Mouse (Mus musculus) limb, embryonic 10.5 days (tissue): ENCODE data around the gene Capn3. TPM values are rescaled to one million over a fixed set of nuclear protein-coding genes. Genes with fewer than 3 reads are reported as not detected.

Experiments
- DNase-seq: peaks from one replicate; pipeline ENCODE4 v3.0.0-alpha.2; 2017; ENCODE audit warnings: low spot score
- H3K27ac ChIP-seq: fragments of 300-500 bp; sonication (generic); 2 replicates; pipeline ENCODE4 v1.5.1; 2016; ENCODE audit warnings: mild to moderate bottlenecking
- H3K27me3 ChIP-seq: fragments of 300-500 bp; sonication (generic); 2 replicates; pipeline ENCODE4 v1.6.1; 2016; ENCODE audit warnings: low read depth, mild to moderate bottlenecking; ENCODE audit not compliant: poor library complexity, severe bottlenecking
- H3K36me3 ChIP-seq: fragments of 300-500 bp; sonication (generic); 2 replicates; pipeline ENCODE4 v1.6.1; 2016; ENCODE audit warnings: mild to moderate bottlenecking, moderate library complexity
- H3K4me1 ChIP-seq: fragments of 300-500 bp; sonication (generic); 2 replicates; pipeline ENCODE4 v1.6.1; 2016
- H3K4me3 ChIP-seq: fragments of 300-500 bp; sonication (generic); 2 replicates; pipeline ENCODE4 v1.5.1; 2016; ENCODE audit warnings: mild to moderate bottlenecking, moderate library complexity
- H3K9me3 ChIP-seq: fragments of 300-500 bp; sonication (generic); replicated peaks from 2 replicates; pipeline ENCODE4 v1.6.1; 2016; ENCODE audit warnings: mild to moderate bottlenecking
- whole genome bisulfite sequencing: fragments of 180-500 bp; shearing (Covaris S2); methylation state at CpG from one replicate; pipeline ENCODE4 v1.1.7; 2016; 5-methylcytosine and 5-hydroxymethylcytosine counted together
- polyA plus RNA-seq: library from polyadenylated mRNA; unstranded; fragments of >200 nt; fragmentation: Nextera tagmentation; extraction: Ambion mirVana; gene quantifications from 2 replicates; pipeline ENCODE4 v1.2.1, GENCODE M21; 2016

The Capn3 gene
- polyA plus RNA-seq: 0.30 and 0.58 TPM in 2 replicates

DNA sequence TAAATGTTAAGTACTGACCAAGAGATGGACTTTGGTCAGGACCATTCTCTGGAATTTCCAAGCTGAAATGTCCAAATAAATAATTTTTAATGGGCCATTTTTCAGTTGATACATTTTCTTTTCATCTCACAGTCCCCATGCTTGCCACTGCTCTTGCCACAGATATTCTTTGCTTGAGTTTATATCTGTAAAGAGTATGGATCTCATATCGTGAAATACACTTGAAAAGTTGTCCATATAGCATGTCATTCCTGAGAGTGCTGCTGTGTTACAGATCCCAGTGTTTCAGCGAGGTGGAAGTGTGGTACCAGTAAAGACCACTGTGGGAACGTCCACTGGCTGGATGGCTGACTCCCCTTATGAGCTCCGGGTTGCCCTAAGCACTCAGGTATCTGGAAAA is at the start of gene Capn3:
Gene Capn3 (plus strand): TSS at position 301 of the 400 bp plus-strand sequence.
- no peaks in the 10 kb centered on the region for H3K27me3 ChIP-seq
- WGBS: 79% methylated on average over 4 of the region's 4 CpGs
- H3K4me1 ChIP-seq: no peaks in the 10 kb centered on the region

GRCm38 (mm10) chr2:120411096-120411628 is 44.7 kb upstream of the Capn3 start:
- H3K36me3 ChIP-seq: 0 out of 2 replicates have a peak, but pooled peaks cover 5% of the 10 kb centered on the region
- no peak for DNase-seq
- 94% methylated on average over 3 of the region's 3 CpGs for WGBS
- H3K4me1 ChIP-seq: no peaks in the 10 kb centered on the region
- H3K27ac ChIP-seq: no peak overlapping the region
- no peak overlapping the region for H3K4me3 ChIP-seq
- H3K9me3 ChIP-seq: no peaks in the 10 kb centered on the region
- no peaks in the 10 kb centered on the region for H3K27me3 ChIP-seq

More for the DNA sequence above, at the start of gene Capn3:
- no peaks in the 10 kb centered on the region for H3K36me3 ChIP-seq
- no peak within 1 kb of the TSS for H3K4me3 ChIP-seq
- H3K27ac ChIP-seq: no peak within 1 kb of the TSS
- DNase-seq: no peak
- H3K9me3 ChIP-seq: no peaks in the 10 kb centered on the region

DNA sequence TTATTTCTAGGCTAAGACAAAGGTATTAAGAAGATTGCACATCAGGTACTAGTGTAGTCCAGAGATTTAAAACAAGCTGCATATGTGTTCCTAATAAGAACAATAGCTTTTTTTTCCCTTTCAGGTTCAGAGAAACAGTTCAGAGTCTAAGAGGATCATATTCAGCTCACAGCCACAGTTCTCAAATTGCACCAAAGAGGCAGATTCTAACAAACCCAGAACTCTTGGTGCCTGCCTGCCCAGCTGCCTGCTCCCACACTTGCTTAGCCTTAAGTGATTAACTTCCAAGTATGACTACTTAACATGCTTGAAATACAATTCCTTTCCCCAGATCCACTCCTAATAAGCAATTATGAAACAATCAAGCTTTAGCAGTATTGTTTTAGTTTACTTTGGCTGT is 41.7 kb upstream of the Capn3 start:
- H3K36me3 ChIP-seq: 0 out of 2 replicates have a peak, but pooled peaks cover 2% of the 10 kb centered on the region
- H3K4me1 ChIP-seq: no peaks in the 10 kb centered on the region
- no peak overlapping the region for H3K4me3 ChIP-seq
- DNase-seq: no peak
- no peak overlapping the region for H3K27ac ChIP-seq
- H3K27me3 ChIP-seq: no peaks in the 10 kb centered on the region
- no peaks in the 10 kb centered on the region for H3K9me3 ChIP-seq

GRCm38 (mm10) chr2:120414738-120415414 is 40.9 kb upstream of the Capn3 start:
- Histone ChIP-seq H3K27me3 (no peaks in the 10 kb centered on the region), H3K9me3 (no peaks in the 10 kb centered on the region), H3K27ac (no peak overlapping the region), H3K4me1 (no peaks in the 10 kb centered on the region), H3K36me3 (0 out of 2 replicates have a peak, but pooled peaks cover 2% of the 10 kb centered on the region), H3K4me3 (no peak overlapping the region)
- 78% methylated on average over 1 of the region's 1 CpGs for WGBS
- no peak for DNase-seq

DNA sequence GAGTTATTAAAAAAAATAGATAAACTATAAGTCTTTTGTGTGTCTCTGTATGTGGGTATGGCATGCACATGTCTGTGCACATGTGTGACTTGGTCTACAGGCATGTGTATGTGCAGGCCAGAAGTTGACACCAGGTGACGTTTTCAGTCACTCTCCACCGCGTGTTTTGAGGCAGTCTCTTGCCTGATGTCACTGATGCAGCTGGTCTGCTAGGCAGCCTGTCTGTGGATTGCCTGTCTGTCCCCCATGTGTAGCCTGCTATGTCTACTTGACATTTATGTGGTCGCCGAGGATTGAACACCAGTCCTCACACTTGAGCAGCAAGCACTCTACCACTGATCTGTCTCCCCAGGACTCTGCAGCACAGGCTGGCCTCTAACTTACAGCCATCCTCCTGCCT is 31.4 kb upstream of the Capn3 start:
- H3K27ac ChIP-seq: no peak overlapping the region
- no peaks in the 10 kb centered on the region for H3K9me3 ChIP-seq

DNA sequence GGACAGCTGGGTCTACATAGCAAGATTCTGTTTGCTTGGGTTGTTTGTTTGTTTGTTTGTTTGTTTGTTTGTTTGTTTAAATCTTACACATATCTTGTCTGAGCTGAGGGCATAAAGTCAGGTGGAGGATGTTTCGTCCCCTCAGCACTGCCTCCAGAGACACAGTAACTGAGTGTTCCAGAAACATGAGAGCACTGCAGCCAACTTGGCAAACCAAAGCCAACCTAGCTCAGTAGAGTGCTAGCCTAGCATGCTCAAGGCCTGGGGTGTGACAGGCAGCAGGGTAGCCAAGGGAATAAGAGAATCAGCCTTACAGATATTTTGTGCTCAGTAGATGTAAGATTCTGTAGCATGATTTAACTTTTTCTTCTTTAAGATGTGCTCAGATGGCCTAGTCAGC is 11.3 kb upstream of the Capn3 start:
- Histone ChIP-seq H3K9me3 (no peaks in the 10 kb centered on the region), H3K27me3 (no peaks in the 10 kb centered on the region), H3K36me3 (no peaks in the 10 kb centered on the region), H3K4me1 (peaks cover 5% of the 10 kb centered on the region; the same call in 1 of the 2 replicates), H3K27ac (no peak overlapping the region), H3K4me3 (no peak overlapping the region)
- WGBS: 88% methylated on average over 1 of the region's 1 CpGs
- DNase-seq: no peak

More for the DNA sequence above, 31.4 kb upstream of the Capn3 start:
- H3K4me3 ChIP-seq: no peak overlapping the region
- no peaks in the 10 kb centered on the region for H3K4me1 ChIP-seq
- 87% methylated on average over 5 of the region's 5 CpGs for WGBS
- no peaks in the 10 kb centered on the region for H3K27me3 ChIP-seq
- DNase-seq: no peak
- no peaks in the 10 kb centered on the region for H3K36me3 ChIP-seq

DNA sequence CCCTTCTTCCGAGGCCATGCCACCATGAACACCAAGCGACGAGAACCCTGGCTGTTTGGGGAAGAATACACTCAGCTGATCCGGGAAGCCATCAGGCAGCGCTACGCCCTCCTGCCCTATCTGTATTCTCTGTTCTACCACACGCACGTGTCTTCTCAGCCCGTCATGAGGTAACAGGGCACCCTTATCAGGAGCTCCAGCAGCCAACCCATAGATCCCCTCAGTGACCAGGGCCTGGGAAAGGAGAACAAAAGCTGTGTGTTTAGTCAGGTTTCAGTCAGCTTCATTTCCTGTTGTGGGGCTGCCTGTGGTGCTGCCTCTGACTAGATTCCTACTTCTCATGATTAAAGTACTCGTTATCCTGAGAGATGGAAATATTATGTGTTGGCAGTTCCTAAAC is 9.4 kb upstream of the Capn3 start:
- Histone ChIP-seq H3K4me1 (peaks cover 5% of the 10 kb centered on the region; the same call in 1 of the 2 replicates), H3K9me3 (no peaks in the 10 kb centered on the region), H3K27ac (peak overlapping the region; percentile 65), H3K27me3 (no peaks in the 10 kb centered on the region), H3K4me3 (no peak overlapping the region), H3K36me3 (no peaks in the 10 kb centered on the region)
- DNase-seq: peak; percentile 31
- 83% methylated on average over 10 of the region's 10 CpGs for WGBS

- H3K9me3 ChIP-seq: no peaks in the 10 kb centered on the region
- H3K27me3 ChIP-seq: no peaks in the 10 kb centered on the region
- WGBS: 94% methylated on average over 1 of the region's 1 CpGs
- H3K27ac ChIP-seq: no peak overlapping the region
- H3K4me1 ChIP-seq: peaks cover 5% of the 10 kb centered on the region; the same call in 1 of the 2 replicates
- H3K4me3 ChIP-seq: no peak overlapping the region
- no peak for DNase-seq
- H3K36me3 ChIP-seq: no peaks in the 10 kb centered on the region
Measured at GRCm38 (mm10) chr2:120447306-120447705, 8.5 kb upstream of the Capn3 start.

DNA sequence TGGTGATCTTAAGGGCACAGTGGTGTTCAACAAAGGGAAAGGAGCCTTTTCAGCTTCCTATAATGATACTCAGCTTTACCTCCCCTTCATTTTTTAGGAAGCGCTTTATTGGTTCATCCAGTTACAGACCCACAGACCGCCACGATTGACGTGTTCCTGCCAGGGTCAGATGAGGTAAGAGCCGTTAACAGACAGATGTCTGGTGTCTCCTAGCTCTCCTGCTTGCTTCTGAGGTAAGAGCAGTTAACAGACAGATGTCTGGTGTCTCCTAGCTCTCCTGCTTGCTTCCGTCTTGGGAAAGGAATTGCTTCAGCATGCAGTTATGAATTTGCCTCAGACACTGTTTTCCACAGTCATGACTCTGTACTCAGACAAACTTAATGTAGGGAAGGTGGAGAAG is 5.1 kb upstream of the Capn3 start:
- Histone ChIP-seq H3K36me3 (no peaks in the 10 kb centered on the region), H3K4me3 (no peak overlapping the region), H3K27ac (no peak overlapping the region), H3K9me3 (no peaks in the 10 kb centered on the region), H3K4me1 (peaks cover 5% of the 10 kb centered on the region; the same call in 1 of the 2 replicates), H3K27me3 (no peaks in the 10 kb centered on the region)
- no peak for DNase-seq
- WGBS: 77% methylated on average over 6 of the region's 6 CpGs

DNA sequence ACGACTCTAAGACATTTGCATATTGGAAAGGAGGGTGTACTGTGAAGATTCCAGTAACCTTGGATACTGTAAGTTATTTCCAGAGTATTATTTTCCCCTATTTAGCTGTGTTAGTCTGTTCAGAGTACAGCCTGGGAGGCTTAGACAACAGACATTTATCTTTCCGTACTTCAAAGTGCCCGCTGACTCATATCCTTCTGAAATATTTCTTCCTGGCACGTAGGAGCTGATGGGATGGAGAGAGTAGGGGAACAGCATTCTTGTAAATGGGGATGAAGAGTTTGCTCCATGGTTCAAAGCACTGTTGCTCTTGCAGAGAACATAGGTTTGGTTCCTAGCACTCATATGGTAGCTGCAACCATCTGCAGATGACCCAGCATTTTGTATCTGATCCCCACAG is 3.2 kb upstream of the Capn3 start:
- Histone ChIP-seq H3K27ac (no peak overlapping the region), H3K27me3 (no peaks in the 10 kb centered on the region), H3K4me3 (no peak overlapping the region), H3K36me3 (no peaks in the 10 kb centered on the region), H3K4me1 (no peaks in the 10 kb centered on the region), H3K9me3 (no peaks in the 10 kb centered on the region)
- 76% methylated on average over 4 of the region's 4 CpGs for WGBS
- DNase-seq: no peak

DNA sequence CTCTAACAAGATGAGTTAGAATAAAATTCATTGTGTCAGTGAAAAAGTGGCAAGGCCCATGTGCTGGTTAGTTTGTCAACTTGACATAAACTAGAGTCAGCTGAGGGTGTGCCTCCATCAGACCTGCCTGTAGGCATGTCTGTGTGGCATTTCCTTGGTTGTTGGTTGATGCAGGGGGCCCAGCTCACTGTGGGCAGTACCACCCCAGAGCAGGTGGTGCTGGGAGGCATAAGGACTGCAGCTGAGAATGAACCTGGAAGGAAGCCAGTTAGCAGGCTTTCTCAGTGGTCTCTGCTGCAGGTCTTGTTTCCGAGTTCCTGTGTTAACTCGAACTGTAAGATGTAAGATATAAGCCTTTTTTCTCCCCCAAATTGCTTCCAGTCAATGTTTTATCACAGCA is 832 bp upstream of the Capn3 start:
- H3K27me3 ChIP-seq: no peaks in the 10 kb centered on the region
- no peaks in the 10 kb centered on the region for H3K36me3 ChIP-seq
- H3K27ac ChIP-seq: no peak overlapping the region
- WGBS: 93% methylated on average over 2 of the region's 2 CpGs
- H3K4me1 ChIP-seq: no peaks in the 10 kb centered on the region
- no peak overlapping the region for H3K4me3 ChIP-seq
- H3K9me3 ChIP-seq: no peaks in the 10 kb centered on the region
- DNase-seq: no peak

DNA sequence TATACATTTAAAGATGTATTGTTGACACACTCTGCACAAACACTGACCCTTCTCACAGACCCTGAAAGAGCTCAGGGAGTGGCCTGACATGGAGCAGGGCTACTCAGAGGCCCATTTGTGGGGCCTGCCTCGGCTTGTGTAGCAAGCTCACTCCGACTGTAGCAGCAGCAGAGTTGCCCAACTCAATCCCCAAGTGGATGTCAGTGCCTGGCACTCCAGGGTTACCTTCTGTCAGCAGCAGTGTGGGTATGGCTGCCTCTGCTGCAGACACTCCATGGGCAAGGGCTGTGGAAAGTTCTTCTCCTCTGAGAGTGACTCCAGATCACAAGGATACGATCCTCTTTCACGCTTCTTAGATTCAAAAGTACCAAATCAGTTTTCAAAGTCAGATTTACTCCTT is 4.4 kb downstream of the Capn3 start:
- DNase-seq: no peak
- no peak overlapping the region for H3K27ac ChIP-seq
- H3K36me3 ChIP-seq: no peaks in the 10 kb centered on the region
- 89% methylated on average over 4 of the region's 4 CpGs for WGBS
- no peaks in the 10 kb centered on the region for H3K27me3 ChIP-seq
- H3K4me1 ChIP-seq: peaks cover 2% of the 10 kb centered on the region
- no peak overlapping the region for H3K4me3 ChIP-seq
- H3K9me3 ChIP-seq: no peaks in the 10 kb centered on the region

DNA sequence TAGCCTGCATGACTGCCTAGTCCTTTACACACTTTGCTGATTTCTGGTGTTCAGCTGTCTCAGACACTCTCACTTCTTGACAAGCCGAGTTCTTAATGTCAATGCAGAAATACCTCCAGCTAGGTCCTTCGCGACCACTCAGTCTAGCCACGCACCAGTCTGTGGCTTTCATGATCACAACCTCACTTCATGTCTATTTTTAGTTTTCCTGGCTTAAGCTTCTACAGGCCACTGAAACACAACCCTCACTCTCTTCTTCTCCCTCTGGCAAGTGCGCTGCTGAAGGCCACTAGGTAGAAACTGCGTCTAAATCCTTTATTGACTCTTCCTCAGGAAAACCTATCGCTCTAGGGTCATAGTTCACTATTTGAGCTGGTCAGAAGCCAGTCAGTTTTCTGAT is 7.5 kb downstream of the Capn3 start:
- Histone ChIP-seq H3K4me1 (peaks cover 5% of the 10 kb centered on the region), H3K36me3 (no peaks in the 10 kb centered on the region), H3K9me3 (no peaks in the 10 kb centered on the region), H3K4me3 (no peak overlapping the region), H3K27me3 (no peaks in the 10 kb centered on the region), H3K27ac (no peak overlapping the region)
- no peak for DNase-seq
- WGBS: 95% methylated on average over 7 of the region's 7 CpGs
